In genomic region chr8:70593961-70594609, GRCm38 (mm10) we compare ENCODE assay signal across 8 mouse cellular contexts. TPM values are rescaled to one million over a fixed set of nuclear protein-coding genes. Genes with fewer than 3 reads are reported as not detected.
DNase-seq lines count a peak whose midpoint lies in the region; ATAC-seq lines count a peak whose summit lies in the region.

Gene Isyna1 (plus strand): TSS chr8:70594373.

- H3K27ac ChIP-seq in heart, embryonic 12.5 days (ENCODE audit: poor library complexity, severe bottlenecking), result peak within 1 kb of the TSS; percentile 85
- H3K27ac ChIP-seq in kidney, embryonic 15.5 days, result peak within 1 kb of the TSS; percentile 92
- H3K27ac ChIP-seq in liver, embryonic 12.5 days, result peak within 1 kb of the TSS; percentile 79
- peak within 1 kb of the TSS; percentile 83; the same call in 1 of the 2 replicates for H3K27ac ChIP-seq in stomach, embryonic 14.5 days (ENCODE audit: low read length)

- H3K36me3 ChIP-seq in erythroblast, embryonic 14.5 days (ENCODE audit: control insufficient read depth), result peaks cover 67% of the 10 kb centered on the region
- peaks cover 42% of the 10 kb centered on the region for H3K36me3 ChIP-seq in heart, embryonic 12.5 days
- peaks cover 56% of the 10 kb centered on the region for H3K36me3 ChIP-seq in kidney, embryonic 15.5 days
- H3K36me3 ChIP-seq in liver, embryonic 12.5 days, result peaks cover 76% of the 10 kb centered on the region
- H3K36me3 ChIP-seq in stomach, embryonic 14.5 days (ENCODE audit: control insufficient read depth, insufficient read depth, low read length), result peaks cover 16% of the 10 kb centered on the region; the same call in 1 of the 2 replicates

- peak; percentile 90 for ATAC-seq in heart, embryonic 12.5 days (ENCODE audit: insufficient number of reproducible peaks, low FRiP score)
- peak; percentile 90 for ATAC-seq in kidney, embryonic 15.5 days (replicated peaks; ENCODE audit: low FRiP score)
- ATAC-seq in liver, embryonic 12.5 days, result peak; percentile 90
- ATAC-seq in stomach, embryonic 14.5 days (ENCODE audit: insufficient number of reproducible peaks, insufficient read depth, low FRiP score, low read depth), result peak; percentile 91

- peaks cover 11% of the 10 kb centered on the region for H3K9me3 ChIP-seq in erythroblast, embryonic 14.5 days (ENCODE audit: control insufficient read depth, low read length)
- no peaks in the 10 kb centered on the region for H3K9me3 ChIP-seq in heart, embryonic 12.5 days (replicated peaks)
- H3K9me3 ChIP-seq in kidney, embryonic 15.5 days (replicated peaks), result no peaks in the 10 kb centered on the region
- no peaks in the 10 kb centered on the region for H3K9me3 ChIP-seq in liver, embryonic 12.5 days (replicated peaks)
- no peaks in the 10 kb centered on the region for H3K9me3 ChIP-seq in stomach, embryonic 14.5 days (ENCODE audit: control insufficient read depth, low read depth, low read length)

- H3K9ac ChIP-seq in heart, embryonic 12.5 days, result peak within 1 kb of the TSS; percentile 87
- H3K9ac ChIP-seq in kidney, embryonic 15.5 days, result peak within 1 kb of the TSS; percentile 69
- H3K9ac ChIP-seq in liver, embryonic 12.5 days, result peak within 1 kb of the TSS; percentile 78
- peak within 1 kb of the TSS; percentile 65 for H3K9ac ChIP-seq in stomach, embryonic 14.5 days (replicated peaks; ENCODE audit: low read depth, low read length)

- peak within 1 kb of the TSS; percentile 98 for H3K4me2 ChIP-seq in heart, embryonic 12.5 days
- peak within 1 kb of the TSS; percentile 97 for H3K4me2 ChIP-seq in kidney, embryonic 15.5 days
- peak within 1 kb of the TSS; percentile 99 for H3K4me2 ChIP-seq in liver, embryonic 12.5 days
- H3K4me2 ChIP-seq in stomach, embryonic 14.5 days (replicated peaks; ENCODE audit: low read depth, low read length), result peak within 1 kb of the TSS; percentile 88

- peaks cover 53% of the 10 kb centered on the region for H3K4me1 ChIP-seq in erythroblast, embryonic 14.5 days (ENCODE audit: control insufficient read depth)
- peaks cover 59% of the 10 kb centered on the region for H3K4me1 ChIP-seq in heart, embryonic 12.5 days (replicated peaks)
- H3K4me1 ChIP-seq in kidney, embryonic 15.5 days, result peaks cover 63% of the 10 kb centered on the region
- H3K4me1 ChIP-seq in liver, embryonic 12.5 days, result peaks cover 66% of the 10 kb centered on the region
- H3K4me1 ChIP-seq in stomach, embryonic 14.5 days (ENCODE audit: control insufficient read depth, insufficient read depth, low read length), result peaks cover 34% of the 10 kb centered on the region

- WGBS in heart, embryonic 12.5 days, result under 1% methylated on average over 40 of the region's 40 CpGs
- WGBS in kidney, embryonic 15.5 days, result under 1% methylated on average over 38 of the region's 40 CpGs
- under 1% methylated on average over 40 of the region's 40 CpGs for WGBS in liver, embryonic 12.5 days (ENCODE audit: insufficient replicate concordance)
- WGBS in stomach, embryonic 14.5 days, result under 1% methylated on average over 40 of the region's 40 CpGs

- DNase-seq in CD8-positive naive resting alpha-beta T cell, adult 2 months (ENCODE audit: low read depth in 2 of 2, low spot score in 2 of 2), result peak; percentile 58 to 65
- peak; percentile 91 for DNase-seq in brain, adult 2 months (ENCODE audit: low read depth, low spot score)
- peak; percentile 91 for DNase-seq in naive thymus-derived CD4-positive, alpha-beta T cell, adult 2 months (ENCODE audit: low read depth)

- H3K4me3 ChIP-seq in erythroblast, embryonic 14.5 days (replicated peaks), result peak within 1 kb of the TSS; percentile 75
- H3K4me3 ChIP-seq in heart, embryonic 12.5 days, result peak within 1 kb of the TSS; percentile 71
- peak within 1 kb of the TSS; percentile 75 for H3K4me3 ChIP-seq in kidney, embryonic 15.5 days (replicated peaks)
- H3K4me3 ChIP-seq in liver, embryonic 12.5 days, result peak within 1 kb of the TSS; percentile 69
- H3K4me3 ChIP-seq in stomach, embryonic 14.5 days (ENCODE audit: low read depth, low read length), result peak within 1 kb of the TSS; percentile 70

- no peaks in the 10 kb centered on the region for H3K27me3 ChIP-seq in erythroblast, embryonic 14.5 days (ENCODE audit: control insufficient read depth)
- H3K27me3 ChIP-seq in heart, embryonic 12.5 days (replicated peaks), result no peaks in the 10 kb centered on the region
- H3K27me3 ChIP-seq in kidney, embryonic 15.5 days, result no peaks in the 10 kb centered on the region
- H3K27me3 ChIP-seq in liver, embryonic 12.5 days (replicated peaks), result no peaks in the 10 kb centered on the region
- no peaks in the 10 kb centered on the region for H3K27me3 ChIP-seq in stomach, embryonic 14.5 days (ENCODE audit: control insufficient read depth, insufficient read depth, low read length)

RNA-seq across cellular contexts. Expression of gene Isyna1, which starts in this region (rescaled TPM):
- polyA plus RNA-seq in erythroblast, embryonic 14.5 days (2012), result 13.3 and 13.4 TPM in 2 replicates
- polyA plus RNA-seq in heart, embryonic 12.5 days (2016; fragmentation: Nextera tagmentation; extraction: Ambion mirVana), result 138 and 142 TPM in 2 replicates
- 180 and 198 TPM in 2 replicates for polyA plus RNA-seq in kidney, embryonic 15.5 days (2015; fragmentation: Nextera tagmentation; extraction: Ambion mirVana)
- 114 and 115 TPM in 2 replicates for polyA plus RNA-seq in liver, embryonic 12.5 days (2016; fragmentation: Nextera tagmentation; extraction: Ambion mirVana)
- 81.3 and 82.4 TPM in 2 replicates for polyA plus RNA-seq in stomach, embryonic 14.5 days (2014; fragmentation: Nextera tagmentation; extraction: Ambion mirVana)

Comparison
In these comparisons a context has a peak if more than half of its experiments do, and no peak if none do; other contexts are left out.
1. Peak in every context shown above with its lines: DNase-seq, ATAC-seq, H3K4me3 ChIP-seq and H3K27ac ChIP-seq.